Mouse (Mus musculus): ENCODE measurements at regions not wholly inside any gene's neighbourhood (a gene's known extent, or its start where the extent isn't known, plus 50 kb on each side); places are given as distances from the start of the nearest gene placed in this dataset.

DNA sequence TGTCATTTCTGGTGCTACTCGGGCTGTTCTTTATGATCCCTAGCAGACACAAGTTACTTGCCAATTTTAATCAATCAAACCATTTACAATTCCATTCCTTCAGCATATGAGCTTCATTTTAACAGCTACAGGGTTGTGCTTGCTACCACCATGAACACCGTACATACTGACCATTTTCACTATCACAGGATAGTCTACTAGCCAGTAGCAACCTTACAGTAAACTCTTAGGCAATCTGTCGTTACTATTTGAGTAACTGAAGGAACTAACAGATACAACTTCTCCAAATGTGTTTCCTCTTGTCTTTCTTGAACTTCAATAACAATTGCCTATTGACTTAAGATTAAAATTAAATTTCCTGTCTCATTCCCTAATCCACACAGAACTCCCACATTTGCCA is 67.9 kb upstream of the Nckap5 start:
- TF ChIP-seq ZNF384 (IDR thresholded peaks at IDR 0.05; ENCODE audit: low read depth, low read length) (no peak), ZC3H11A (IDR thresholded peaks at IDR 0.05; ENCODE audit: borderline replicate concordance, low read depth, low read length) (no peak), CHD2 (IDR thresholded peaks at IDR 0.05; ENCODE audit: low read depth, low read length) (no peak)

Data from ES-E14 (cell line).